Mouse (Mus musculus) cerebellum, adult 11-12 months (tissue): Measurements from ENCODE around the gene Cacna1g.
A peak's percentile ranks its signal among the peaks of the same experiment; 100 is the strongest.

ENCODE experiments used
- DNase-seq: peaks from one replicate; pipeline ENCODE4 v3.0.0; 2022

Gene Cacna1g

GRCm38 (mm10) chr11:94445300-94445699, 28.7 kb downstream of the Cacna1g start:
- DNase-seq, result no peak

- no peak for DNase-seq
Observed at GRCm38 (mm10) chr11:94444829-94445228, 29.2 kb downstream of the Cacna1g start.

- no peak for DNase-seq
Observed at GRCm38 (mm10) chr11:94441752-94442151, 32.2 kb downstream of the Cacna1g start.

- no peak for DNase-seq
Observed at GRCm38 (mm10) chr11:94441122-94441521, 32.9 kb downstream of the Cacna1g start.

GRCm38 (mm10) chr11:94440421-94440820, 33.6 kb downstream of the Cacna1g start:
- DNase-seq, result no peak

- DNase-seq, result no peak
Observed at GRCm38 (mm10) chr11:94429011-94429651, 44.9 kb downstream of the Cacna1g start.

- no peak for DNase-seq
Observed at GRCm38 (mm10) chr11:94428091-94428835, 45.7 kb downstream of the Cacna1g start.

GRCm38 (mm10) chr11:94425656-94426055, 48.3 kb downstream of the Cacna1g start:
- DNase-seq, result no peak

GRCm38 (mm10) chr11:94425215-94425614, 48.8 kb downstream of the Cacna1g start:
- DNase-seq, result no peak

- DNase-seq, result no peak
Observed at GRCm38 (mm10) chr11:94424380-94424779, 49.6 kb downstream of the Cacna1g start.

GRCm38 (mm10) chr11:94423855-94424254, 50.1 kb downstream of the Cacna1g start:
- DNase-seq, result peak; percentile 74

- DNase-seq, result peak; percentile 13
Observed at GRCm38 (mm10) chr11:94420991-94421390, 53.0 kb downstream of the Cacna1g start.

- DNase-seq, result peak; percentile 24
Observed at GRCm38 (mm10) chr11:94420325-94420724, 53.7 kb downstream of the Cacna1g start.

- DNase-seq, result peak; percentile 65
Observed at GRCm38 (mm10) chr11:94419004-94419727, 54.8 kb downstream of the Cacna1g start.

- no peak for DNase-seq
Observed at GRCm38 (mm10) chr11:94414042-94414441, 60.0 kb downstream of the Cacna1g start.

GRCm38 (mm10) chr11:94413516-94413915, 60.5 kb downstream of the Cacna1g start:
- DNase-seq, result peak; percentile 79

- no peak for DNase-seq
Observed at GRCm38 (mm10) chr11:94412998-94413469, 61.0 kb downstream of the Cacna1g start.

- no peak for DNase-seq
Observed at GRCm38 (mm10) chr11:94412562-94412961, 61.4 kb downstream of the Cacna1g start.

GRCm38 (mm10) chr11:94407803-94408321, 66.1 kb downstream of the Cacna1g start:
- no peak for DNase-seq

- DNase-seq, result no peak
Observed at GRCm38 (mm10) chr11:94405348-94405747, 68.7 kb downstream of the Cacna1g start.

GRCm38 (mm10) chr11:94404641-94405260, 69.2 kb downstream of the Cacna1g start:
- DNase-seq, result peak; percentile 83

GRCm38 (mm10) chr11:94404178-94404577, 69.8 kb downstream of the Cacna1g start:
- no peak for DNase-seq

- no peak for DNase-seq
Observed at GRCm38 (mm10) chr11:94403757-94404156, 70.2 kb downstream of the Cacna1g start.
